Mouse (Mus musculus) forebrain, embryonic 11.5 days (tissue): ENCODE results near the gene Slitrk4. TPM values are rescaled to one million over a fixed set of nuclear protein-coding genes. Genes with fewer than 3 reads are reported as not detected.

Experiments used
- polyA plus RNA-seq: library from polyadenylated mRNA; unstranded; fragments of >200 nt; fragmentation: Nextera tagmentation; extraction: Ambion mirVana; gene quantifications from 2 replicates; pipeline ENCODE4 v1.2.1, GENCODE M21; 2014

The Slitrk4 gene
- polyA plus RNA-seq, 1 experiment from 2014 or later, result 4.2 TPM

Other genes with a start within 250 kb of the Slitrk4 start
- not detected in 2 replicates for gene Gm6760, start 124.8 kb downstream of the Slitrk4 start, polyA plus RNA-seq
- 0.33 and 0.43 TPM in 2 replicates for gene 3830417A13Rik, start 103.4 kb downstream of the Slitrk4 start, polyA plus RNA-seq